Mouse (Mus musculus) heart, embryonic 10.5 days (tissue): ENCODE results near the gene Cbx1. TPM values are rescaled to one million over a fixed set of nuclear protein-coding genes. Genes with fewer than 3 reads are reported as not detected.
"Not testable (repeated sequence)": the region's sequence is repeated elsewhere in the genome, so short reads cannot be mapped to it uniquely, and the experiment has no call there.

ENCODE experiments used
- DNase-seq: peaks from one replicate; pipeline ENCODE4 v3.0.0-alpha.2; 2017; ENCODE audit warnings: low spot score
- H3K27ac ChIP-seq: fragments of 300-500 bp; sonication (generic); 2 replicates; pipeline ENCODE4 v1.5.1; 2016; ENCODE audit warnings: mild to moderate bottlenecking
- H3K27me3 ChIP-seq: fragments of 300-500 bp; sonication (generic); 2 replicates; pipeline ENCODE4 v1.6.1; 2016; ENCODE audit warnings: mild to moderate bottlenecking; ENCODE audit not compliant: poor library complexity, insufficient read depth, severe bottlenecking
- H3K36me3 ChIP-seq: fragments of 300-500 bp; sonication (generic); 2 replicates; pipeline ENCODE4 v1.6.1; 2016; ENCODE audit warnings: mild to moderate bottlenecking, moderate library complexity
- H3K4me1 ChIP-seq: fragments of 300-500 bp; sonication (generic); 2 replicates; pipeline ENCODE4 v1.6.1; 2016; ENCODE audit warnings: mild to moderate bottlenecking
- H3K4me3 ChIP-seq: fragments of 300-500 bp; sonication (generic); 2 replicates; pipeline ENCODE4 v1.5.1; 2016; ENCODE audit warnings: mild to moderate bottlenecking, moderate library complexity
- H3K9me3 ChIP-seq: fragments of 300-500 bp; sonication (generic); 2 replicates; pipeline ENCODE4 v1.6.1; 2016; ENCODE audit warnings: mild to moderate bottlenecking, moderate library complexity
- WGBS: fragments of 180-500 bp; shearing (Covaris S2); methylation state at CpG from one replicate; pipeline ENCODE4 v1.1.7; 2016; 5-methylcytosine and 5-hydroxymethylcytosine counted together
- polyA plus RNA-seq: library from polyadenylated mRNA; unstranded; fragments of >200 nt; fragmentation: Nextera tagmentation; extraction: Ambion mirVana; gene quantifications from 2 replicates; pipeline ENCODE4 v1.2.1, GENCODE M21; 2016

Gene Cbx1
- polyA plus RNA-seq, 1 experiment from 2014 or later = 101 TPM

- WGBS = 97% methylated on average over 6 of the region's 6 CpGs
- peaks cover 93% of the 10 kb centered on the region for H3K36me3 ChIP-seq
- H3K4me3 ChIP-seq = no peak overlapping the region
- no peak for DNase-seq
- no peaks in the 10 kb centered on the region for H3K4me1 ChIP-seq
- no peaks in the 10 kb centered on the region for H3K27me3 ChIP-seq
- H3K9me3 ChIP-seq = no peaks in the 10 kb centered on the region
- no peak overlapping the region for H3K27ac ChIP-seq
These were observed 20.8 kb downstream of the Cbx1 start for GRCm38 (mm10) chr11:96809562-96810235.

GRCm38 (mm10) chr11:96811188-96811587 is 22.3 kb downstream of the Cbx1 start:
- H3K4me3 ChIP-seq, H3K27ac ChIP-seq, H3K9me3 ChIP-seq, H3K27me3 ChIP-seq, H3K4me1 ChIP-seq, DNase-seq: not testable (repeated sequence)
- WGBS = 78% methylated on average over 1 of the region's 1 CpGs
- H3K36me3 ChIP-seq = peaks cover 89% of the 10 kb centered on the region

- WGBS = 84% methylated on average over 4 of the region's 4 CpGs
- H3K9me3 ChIP-seq = no peaks in the 10 kb centered on the region
These were observed 24.5 kb downstream of the Cbx1 start for GRCm38 (mm10) chr11:96813455-96813854.

GRCm38 (mm10) chr11:96813920-96814319 is 25.0 kb downstream of the Cbx1 start:
- Histone ChIP-seq H3K27me3 (no peaks in the 10 kb centered on the region), H3K4me3 (no peak overlapping the region), H3K4me1 (no peaks in the 10 kb centered on the region), H3K36me3 (peaks cover 92% of the 10 kb centered on the region), H3K9me3 (no peaks in the 10 kb centered on the region), H3K27ac (no peak overlapping the region)
- DNase-seq = no peak
- WGBS = 91% methylated on average over 5 of the region's 5 CpGs

More at GRCm38 (mm10) chr11:96813455-96813854, 24.5 kb downstream of the Cbx1 start:
- Histone ChIP-seq H3K27me3 (no peaks in the 10 kb centered on the region), H3K4me3 (no peak overlapping the region), H3K36me3 (peaks cover 92% of the 10 kb centered on the region), H3K27ac (no peak overlapping the region), H3K4me1 (no peaks in the 10 kb centered on the region)
- no peak for DNase-seq

GRCm38 (mm10) chr11:96814443-96814842 is 25.5 kb downstream of the Cbx1 start:
- H3K27ac ChIP-seq = no peak overlapping the region
- no peaks in the 10 kb centered on the region for H3K9me3 ChIP-seq
- no peak overlapping the region for H3K4me3 ChIP-seq
- no peaks in the 10 kb centered on the region for H3K27me3 ChIP-seq
- WGBS = 84% methylated on average over 2 of the region's 2 CpGs
- no peak for DNase-seq
- H3K36me3 ChIP-seq = peaks cover 92% of the 10 kb centered on the region
- H3K4me1 ChIP-seq = no peaks in the 10 kb centered on the region

- Histone ChIP-seq H3K4me1 (no peaks in the 10 kb centered on the region), H3K4me3 (no peak overlapping the region), H3K27ac (no peak overlapping the region), H3K9me3 (no peaks in the 10 kb centered on the region), H3K36me3 (peaks cover 93% of the 10 kb centered on the region), H3K27me3 (no peaks in the 10 kb centered on the region)
- no peak for DNase-seq
- 93% methylated on average over 2 of the region's 2 CpGs for WGBS
These were observed 27.0 kb downstream of the Cbx1 start for GRCm38 (mm10) chr11:96815895-96816294.

GRCm38 (mm10) chr11:96816494-96816893 is 27.6 kb downstream of the Cbx1 start:
- WGBS = 93% methylated on average over 1 of the region's 1 CpGs
- H3K36me3 ChIP-seq = peaks cover 93% of the 10 kb centered on the region

GRCm38 (mm10) chr11:96816979-96817378 is 28.1 kb downstream of the Cbx1 start:
- Histone ChIP-seq H3K36me3 (peaks cover 93% of the 10 kb centered on the region), H3K4me3 (no peak overlapping the region), H3K9me3 (no peaks in the 10 kb centered on the region), H3K27me3 (no peaks in the 10 kb centered on the region), H3K4me1 (no peaks in the 10 kb centered on the region), H3K27ac (no peak overlapping the region)
- DNase-seq = no peak
- 86% methylated on average over 5 of the region's 5 CpGs for WGBS

More at GRCm38 (mm10) chr11:96816494-96816893, 27.6 kb downstream of the Cbx1 start:
- Histone ChIP-seq H3K4me1 (no peaks in the 10 kb centered on the region), H3K27me3 (no peaks in the 10 kb centered on the region), H3K27ac (no peak overlapping the region), H3K4me3 (no peak overlapping the region), H3K9me3 (no peaks in the 10 kb centered on the region)
- DNase-seq = no peak

GRCm38 (mm10) chr11:96818128-96818710 is 29.3 kb downstream of the Cbx1 start:
- Histone ChIP-seq H3K36me3 (peaks cover 92% of the 10 kb centered on the region), H3K27me3 (no peaks in the 10 kb centered on the region), H3K27ac (no peak overlapping the region), H3K4me1 (peaks cover 10% of the 10 kb centered on the region), H3K9me3 (no peaks in the 10 kb centered on the region), H3K4me3 (no peak overlapping the region)
- no peak for DNase-seq
- WGBS = 89% methylated on average over 8 of the region's 8 CpGs

GRCm38 (mm10) chr11:96821956-96822355 is 33.0 kb downstream of the Cbx1 start:
- Histone ChIP-seq H3K9me3 (no peaks in the 10 kb centered on the region), H3K27ac (no peak overlapping the region), H3K36me3 (peaks cover 75% of the 10 kb centered on the region), H3K27me3 (no peaks in the 10 kb centered on the region), H3K4me3 (no peak overlapping the region), H3K4me1 (peaks cover 48% of the 10 kb centered on the region)
- WGBS = 93% methylated on average over 10 of the region's 10 CpGs
- DNase-seq = no peak

GRCm38 (mm10) chr11:96822675-96823470 is 33.9 kb downstream of the Cbx1 start:
- no peak for DNase-seq
- WGBS = 46% methylated on average over 4 of the region's 4 CpGs
- peaks cover 57% of the 10 kb centered on the region for H3K4me1 ChIP-seq
- H3K36me3 ChIP-seq = peaks cover 75% of the 10 kb centered on the region
- no peaks in the 10 kb centered on the region for H3K27me3 ChIP-seq
- H3K27ac ChIP-seq = peak overlapping the region; percentile 80; the same call in 1 of the 2 replicates
- H3K9me3 ChIP-seq = no peaks in the 10 kb centered on the region
- peak overlapping the region; percentile 66 for H3K4me3 ChIP-seq

- Histone ChIP-seq H3K4me1 (peaks cover 62% of the 10 kb centered on the region), H3K9me3 (no peaks in the 10 kb centered on the region), H3K4me3 (peak overlapping the region; percentile 66), H3K27ac (peak overlapping the region; percentile 80), H3K36me3 (peaks cover 72% of the 10 kb centered on the region), H3K27me3 (no peaks in the 10 kb centered on the region)
- WGBS = 11% methylated on average over 12 of the region's 13 CpGs
- no peak for DNase-seq
These were observed 34.5 kb downstream of the Cbx1 start for GRCm38 (mm10) chr11:96823471-96823837.
